In the genomic region with DNA sequence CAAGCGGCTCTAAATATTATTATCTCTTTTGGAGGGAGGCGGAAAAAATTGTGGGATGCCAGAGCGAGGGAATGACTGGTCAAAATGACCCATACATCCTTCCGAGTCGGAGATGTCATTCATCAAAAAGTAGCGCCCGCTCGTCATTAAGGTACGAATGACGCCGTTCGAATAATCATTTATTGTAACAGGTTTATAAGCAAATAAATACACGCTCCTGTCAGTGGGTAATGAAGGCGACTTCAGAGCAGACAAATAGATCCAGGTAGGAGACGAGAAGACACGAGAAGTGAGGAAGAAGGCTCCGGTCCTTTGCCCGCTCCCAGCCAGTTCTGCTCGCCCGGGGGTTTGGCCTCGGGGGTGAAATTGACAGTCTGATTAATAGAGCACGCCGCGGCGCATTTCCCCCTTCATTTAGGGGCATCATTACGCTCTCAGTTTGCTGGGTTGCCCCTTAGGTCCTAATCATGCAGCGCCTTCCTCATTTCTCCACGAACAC, we compare ENCODE assay signal across 10 mouse cellular contexts. TPM values are rescaled to one million over a fixed set of nuclear protein-coding genes. Genes with fewer than 3 reads are reported as not detected.
A peak's percentile ranks its signal among the peaks of the same experiment; 100 is the strongest.
DNase-seq lines count a peak whose midpoint lies in the region; ATAC-seq and TF ChIP-seq lines count a peak whose summit lies in the region.
"Had no signal": no experiment of that assay in that cellular context is flagged by ENCODE, and none has a peak within 500 bp of the region (broad histone marks: within the 10 kb centered on the region; RNA-seq: fewer than 3 reads in every experiment).

Gene Evx2 (minus strand): TSS at position 51 of the 499 bp plus-strand sequence.

- peaks cover 4% of the 10 kb centered on the region; the same call in 1 of the 2 replicates for H3K4me1 ChIP-seq in kidney, postnatal 0 days (replicated peaks; ENCODE audit: insufficient read depth, low read length)
- H3K4me1 ChIP-seq in embryonic facial prominence, embryonic 13.5 days: peaks cover 35% of the 10 kb centered on the region
- H3K4me1 ChIP-seq in limb, embryonic 11.5 days (ENCODE audit: control insufficient read depth, insufficient read depth, low read length): peaks cover 13% of the 10 kb centered on the region
- peaks cover 16% of the 10 kb centered on the region for H3K4me1 ChIP-seq in neural tube, embryonic 15.5 days
- peaks cover 13% of the 10 kb centered on the region for H3K4me1 ChIP-seq in liver, embryonic 12.5 days

- no peaks in the 10 kb centered on the region for H3K36me3 ChIP-seq in kidney, postnatal 0 days (ENCODE audit: insufficient read depth, low read length)
- no peaks in the 10 kb centered on the region for H3K36me3 ChIP-seq in embryonic facial prominence, embryonic 13.5 days
- no peaks in the 10 kb centered on the region for H3K36me3 ChIP-seq in limb, embryonic 11.5 days (ENCODE audit: control insufficient read depth, insufficient read depth, low read length)
- no peaks in the 10 kb centered on the region for H3K36me3 ChIP-seq in neural tube, embryonic 15.5 days
- H3K36me3 ChIP-seq in liver, embryonic 12.5 days: no peaks in the 10 kb centered on the region

- 2% methylated on average over 28 of the region's 28 CpGs for WGBS in kidney, postnatal 0 days
- WGBS in embryonic facial prominence, embryonic 13.5 days: 2% methylated on average over 28 of the region's 28 CpGs
- WGBS in limb, embryonic 11.5 days: under 1% methylated on average over 28 of the region's 28 CpGs
- under 1% methylated on average over 28 of the region's 28 CpGs for WGBS in neural tube, embryonic 15.5 days
- 4% methylated on average over 28 of the region's 28 CpGs for WGBS in liver, embryonic 12.5 days (ENCODE audit: insufficient replicate concordance)

- no peak within 1 kb of the TSS for H3K9ac ChIP-seq in kidney, postnatal 0 days (ENCODE audit: low read depth, low read length)
- 0 out of 2 replicates have a peak within 1 kb of the TSS, but pooled peaks have one; percentile 32 for H3K9ac ChIP-seq in embryonic facial prominence, embryonic 13.5 days
- H3K9ac ChIP-seq in limb, embryonic 11.5 days (ENCODE audit: low read length): peak within 1 kb of the TSS; percentile 81
- H3K9ac ChIP-seq in neural tube, embryonic 15.5 days (replicated peaks): no peak within 1 kb of the TSS
- no peak within 1 kb of the TSS for H3K9ac ChIP-seq in liver, embryonic 12.5 days

- no peak within 1 kb of the TSS for H3K27ac ChIP-seq in kidney, postnatal 0 days
- H3K27ac ChIP-seq in embryonic facial prominence, embryonic 13.5 days: no peak within 1 kb of the TSS
- peak within 1 kb of the TSS; percentile 68 for H3K27ac ChIP-seq in limb, embryonic 11.5 days (replicated peaks; ENCODE audit: low read depth, low read length)
- no peak within 1 kb of the TSS for H3K27ac ChIP-seq in neural tube, embryonic 15.5 days (replicated peaks)
- no peak within 1 kb of the TSS for H3K27ac ChIP-seq in liver, embryonic 12.5 days
- H3K27ac ChIP-seq: macrophage had no signal

- DNase-seq in kidney, postnatal 0 days (ENCODE audit: low spot score): peak; percentile 18
- no peak for DNase-seq in kidney, postnatal 36 days
- peak; percentile 73 for DNase-seq in limb, embryonic 11.5 days (ENCODE audit: low spot score)
- no peak for DNase-seq in urinary bladder, postnatal 10 days (ENCODE audit: low spot score)
- DNase-seq: layer of hippocampus, postnatal 36 days; thymus, adult 18-20 months had no signal

- ATAC-seq in kidney, postnatal 0 days (replicated peaks; ENCODE audit: low FRiP score, low read depth): no peak
- no peak for ATAC-seq in embryonic facial prominence, embryonic 13.5 days (ENCODE audit: insufficient number of reproducible peaks, insufficient read depth, low FRiP score, low TSS enrichment, low read depth)
- ATAC-seq in limb, embryonic 11.5 days (ENCODE audit: insufficient number of reproducible peaks, low FRiP score, low TSS enrichment, low read depth): no peak
- no peak for ATAC-seq in neural tube, embryonic 15.5 days (ENCODE audit: low FRiP score)
- ATAC-seq in liver, embryonic 12.5 days: no peak

- no peak within 1 kb of the TSS for H3K4me3 ChIP-seq in kidney, postnatal 0 days (replicated peaks; ENCODE audit: low read depth, low read length)
- peak within 1 kb of the TSS; percentile 21 for H3K4me3 ChIP-seq in embryonic facial prominence, embryonic 13.5 days
- H3K4me3 ChIP-seq in limb, embryonic 11.5 days (ENCODE audit: low read depth, low read length): peak within 1 kb of the TSS; percentile 38
- H3K4me3 ChIP-seq in neural tube, embryonic 15.5 days (replicated peaks): peak within 1 kb of the TSS; percentile 6; the same call in 1 of the 2 replicates
- H3K4me3 ChIP-seq in liver, embryonic 12.5 days: no peak within 1 kb of the TSS

- no peaks in the 10 kb centered on the region for H3K9me3 ChIP-seq in kidney, postnatal 0 days (replicated peaks; ENCODE audit: low read length)
- no peaks in the 10 kb centered on the region for H3K9me3 ChIP-seq in embryonic facial prominence, embryonic 13.5 days
- no peaks in the 10 kb centered on the region for H3K9me3 ChIP-seq in limb, embryonic 11.5 days (ENCODE audit: control insufficient read depth, low read length)
- no peaks in the 10 kb centered on the region for H3K9me3 ChIP-seq in neural tube, embryonic 15.5 days (replicated peaks)
- no peaks in the 10 kb centered on the region for H3K9me3 ChIP-seq in liver, embryonic 12.5 days (replicated peaks)

- peaks cover 75% of the 10 kb centered on the region for H3K27me3 ChIP-seq in kidney, postnatal 0 days (ENCODE audit: insufficient read depth, low read length)
- H3K27me3 ChIP-seq in embryonic facial prominence, embryonic 13.5 days: peaks cover 99% of the 10 kb centered on the region
- H3K27me3 ChIP-seq in limb, embryonic 11.5 days (ENCODE audit: control insufficient read depth, insufficient read depth, low read length): peaks cover 65% of the 10 kb centered on the region
- H3K27me3 ChIP-seq in neural tube, embryonic 15.5 days (replicated peaks): peaks cover 75% of the 10 kb centered on the region
- H3K27me3 ChIP-seq in liver, embryonic 12.5 days (replicated peaks): peaks cover 100% of the 10 kb centered on the region

- TF ChIP-seq CTCF in kidney, postnatal 0 days (IDR thresholded peaks at IDR 0.05; ENCODE audit: low read depth): no peak

- H3K4me2 ChIP-seq in kidney, postnatal 0 days (ENCODE audit: low read length): no peak within 1 kb of the TSS
- peak within 1 kb of the TSS; percentile 24 for H3K4me2 ChIP-seq in embryonic facial prominence, embryonic 13.5 days
- peak within 1 kb of the TSS; percentile 34 for H3K4me2 ChIP-seq in limb, embryonic 11.5 days (ENCODE audit: low read depth, severe bottlenecking)
- no peak within 1 kb of the TSS for H3K4me2 ChIP-seq in neural tube, embryonic 15.5 days
- no peak within 1 kb of the TSS for H3K4me2 ChIP-seq in liver, embryonic 12.5 days

RNA-seq across cellular contexts. Expression of gene Evx2, which starts in this region (rescaled TPM):
- polyA plus RNA-seq in kidney, postnatal 0 days (2015; fragmentation: Nextera tagmentation; extraction: Ambion mirVana): 0.08 TPM in 1 of 2 replicates, not detected in the other
- not detected in 2 replicates for polyA plus RNA-seq in embryonic facial prominence, embryonic 13.5 days (2015; fragmentation: Nextera tagmentation; extraction: Ambion mirVana)
- 3.3 and 3.8 TPM in 2 replicates for polyA plus RNA-seq in limb, embryonic 11.5 days (2014; fragmentation: Nextera tagmentation; extraction: Ambion mirVana)
- polyA plus RNA-seq in neural tube, embryonic 15.5 days (2015; fragmentation: Nextera tagmentation; extraction: Ambion mirVana): 0.23 and 0.42 TPM in 2 replicates
- not detected in 2 replicates for polyA plus RNA-seq in liver, embryonic 12.5 days (2016; fragmentation: Nextera tagmentation; extraction: Ambion mirVana)
- polyA plus RNA-seq: macrophage had no signal

Comparison
In these comparisons a context has a peak if more than half of its experiments do, and no peak if none do; other contexts are left out.
1. Peak in DNase-seq in kidney, postnatal 0 days; RNA of the gene not detected or under 1 TPM.
2. H3K4me2 ChIP-seq: peak in embryonic facial prominence, embryonic 13.5 days (single experiment) and limb, embryonic 11.5 days (single experiment); none in kidney, postnatal 0 days (single experiment), neural tube, embryonic 15.5 days (single experiment) and liver, embryonic 12.5 days (single experiment).
3. H3K4me3 ChIP-seq: peak in embryonic facial prominence, embryonic 13.5 days (single experiment), limb, embryonic 11.5 days (single experiment) and neural tube, embryonic 15.5 days (single experiment); none in kidney, postnatal 0 days (single experiment) and liver, embryonic 12.5 days (single experiment).
4. H3K9ac ChIP-seq: peak in embryonic facial prominence, embryonic 13.5 days (single experiment) and limb, embryonic 11.5 days (single experiment); none in kidney, postnatal 0 days (single experiment), neural tube, embryonic 15.5 days (single experiment) and liver, embryonic 12.5 days (single experiment).